Mouse (Mus musculus): ENCODE results near the gene Cnn2.

DNA sequence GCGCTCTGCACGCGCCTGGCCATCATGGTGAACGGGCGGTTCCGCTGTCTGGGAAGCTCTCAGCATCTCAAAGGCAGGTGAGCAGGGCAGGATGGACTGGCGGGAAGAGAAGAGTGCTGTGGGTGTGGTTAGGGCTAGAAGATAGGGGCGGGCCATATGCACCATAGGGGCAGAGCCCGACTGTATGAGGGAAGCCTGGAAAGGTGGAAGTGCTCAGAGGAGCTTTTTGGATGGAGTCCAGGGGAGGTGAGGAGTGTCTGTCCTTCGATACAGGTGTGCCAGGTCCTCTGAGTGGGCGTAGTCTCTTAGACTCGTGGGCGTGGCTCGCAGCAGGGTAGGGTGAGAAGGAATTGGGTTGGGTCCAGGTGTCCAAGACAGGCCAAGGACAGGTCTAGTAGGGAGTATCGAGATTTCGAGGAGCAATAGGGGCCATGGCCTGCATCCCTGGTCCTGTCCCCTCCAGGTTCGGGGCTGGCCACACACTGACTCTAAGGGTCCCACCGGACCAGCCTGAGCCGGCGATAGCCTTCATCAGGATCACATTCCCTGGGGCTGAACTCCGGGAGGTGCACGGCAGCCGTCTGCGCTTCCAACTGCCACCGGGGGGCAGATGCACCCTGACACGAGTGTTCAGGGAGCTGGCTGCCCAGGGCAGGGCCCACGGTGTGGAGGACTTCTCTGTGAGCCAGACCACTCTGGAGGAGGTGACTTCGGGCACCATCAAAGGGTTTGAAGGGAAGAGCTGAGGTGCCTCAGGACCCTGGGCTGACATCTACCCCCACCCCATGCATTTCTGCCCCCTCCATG lies 26.3 kb downstream of the Cnn2 start:
- peak; percentile 61 for TF ChIP-seq CTCF (IDR thresholded peaks at IDR 0.05; ENCODE audit: low read depth)
- no peak for TF ChIP-seq EP300 (IDR thresholded peaks at IDR 0.05; ENCODE audit: low read depth)
